28 mouse cellular contexts compared by ENCODE assay signal in the genomic region with DNA sequence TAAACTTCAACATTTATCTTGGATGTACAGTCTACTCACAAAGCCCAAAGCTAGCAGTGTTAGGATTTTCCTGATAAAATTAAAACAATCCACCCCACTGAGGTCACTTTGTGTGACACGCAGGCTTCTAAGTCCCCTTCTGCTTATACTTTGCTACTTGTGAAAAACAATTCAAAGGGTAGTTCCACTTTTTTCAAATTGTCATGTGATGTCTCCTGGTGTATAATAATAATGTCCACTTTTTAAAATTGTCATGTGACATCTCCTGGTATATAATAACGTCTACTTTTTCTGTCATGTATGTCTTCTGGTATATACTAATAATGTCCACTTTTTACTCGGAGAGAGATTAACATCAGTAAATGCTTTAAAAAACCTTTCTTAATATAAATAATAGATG. TPM values are rescaled to one million over a fixed set of nuclear protein-coding genes. Genes with fewer than 3 reads are reported as not detected.
A peak's percentile ranks its signal among the peaks of the same experiment; 100 is the strongest.
DNase-seq lines count a peak whose midpoint lies in the region; ATAC-seq and TF ChIP-seq lines count a peak whose summit lies in the region.
"Had no signal": no experiment of that assay in that cellular context is flagged by ENCODE, and none has a peak within 500 bp of the region (broad histone marks: within the 10 kb centered on the region; RNA-seq: fewer than 3 reads in every experiment).

No protein-coding gene starts in this region.

- H3K79me2 ChIP-seq in MEL (ENCODE audit: control insufficient read depth, insufficient read depth, low read length, poor library complexity) = peaks cover 29% of the 10 kb centered on the region
- H3K79me2 ChIP-seq in macrophage (ENCODE audit: inconsistent target) = peaks cover 95% of the 10 kb centered on the region

- TF ChIP-seq RAD21 in MEL (IDR thresholded peaks at IDR 0.05; ENCODE audit: low read depth, low read length) = no peak

- TF ChIP-seq EP300 in MEL (IDR thresholded peaks at IDR 0.05; ENCODE audit: low read depth in 1 of 2, low read length in 2 of 2) = no peak

- H3K9me3 ChIP-seq in G1E (replicated peaks) = no peaks in the 10 kb centered on the region
- no peaks in the 10 kb centered on the region for H3K9me3 ChIP-seq in MEL (replicated peaks; ENCODE audit: insufficient read depth, low read length)
- H3K9me3 ChIP-seq: embryonic facial prominence, embryonic 10.5 days; forebrain, embryonic 12.5 days; forebrain, embryonic 15.5 days; heart, embryonic 10.5 days; heart, embryonic 13.5 days had no signal

- H3K9ac ChIP-seq in MEL (ENCODE audit: control insufficient read depth, low read depth, low read length, poor library complexity, severe bottlenecking) = no peak overlapping the region
- H3K9ac ChIP-seq: embryonic facial prominence, embryonic 13.5 days; forebrain, embryonic 12.5 days; forebrain, embryonic 15.5 days; heart, embryonic 13.5 days; hindbrain, embryonic 14.5 days had no signal

- WGBS in macrophage (ENCODE audit: missing documents) = 49% methylated on average over 3 of the region's 3 CpGs

- H3K4me3 ChIP-seq in G1E (ENCODE audit: low read depth, low read length) (no peak overlapping the region), MEL (ENCODE audit: control insufficient read depth in 1 of 2, insufficient read depth in 1 of 2, low read depth in 2 of 2, low read length in 2 of 2) (no peak overlapping the region), macrophage (ENCODE audit: inconsistent target) (no peak overlapping the region)
- H3K4me3 ChIP-seq in layer of hippocampus, adult 2 months = no peak overlapping the region
- H3K4me3 ChIP-seq: embryonic facial prominence, embryonic 10.5 days; embryonic facial prominence, embryonic 13.5 days; erythroblast, embryonic 14.5 days; forebrain, embryonic 12.5 days; forebrain, embryonic 15.5 days; heart, embryonic 10.5 days; heart, embryonic 13.5 days had no signal

- TF ChIP-seq CTCF in G1E (IDR thresholded peaks at IDR 0.05; ENCODE audit: low read depth, low read length) (no peak), MEL (IDR thresholded peaks at IDR 0.05 in 2 of 3, conservative IDR thresholded peaks at IDR 0.05 in 1 of 3; ENCODE audit: control insufficient read depth in 1 of 3, insufficient read depth in 1 of 3, low read depth in 2 of 3, low read length in 3 of 3, poor library complexity in 1 of 3, severe bottlenecking in 1 of 3) (no peak)
- no peak for TF ChIP-seq CTCF in layer of hippocampus, adult 2 months (conservative IDR thresholded peaks at IDR 0.05)

- H3K27ac ChIP-seq in MEL (ENCODE audit: control insufficient read depth, low read depth, low read length) (peak overlapping the region; percentile 40), macrophage (peak overlapping the region; percentile 89)
- no peak overlapping the region for H3K27ac ChIP-seq in layer of hippocampus, adult 2 months
- H3K27ac ChIP-seq: embryonic facial prominence, embryonic 10.5 days; embryonic facial prominence, embryonic 13.5 days; forebrain, embryonic 12.5 days; forebrain, embryonic 15.5 days; heart, embryonic 10.5 days; heart, embryonic 13.5 days; hindbrain, embryonic 14.5 days; hindbrain, postnatal 0 days had no signal

- peaks cover 52% of the 10 kb centered on the region for H3K36me3 ChIP-seq in G1E (replicated peaks)
- H3K36me3 ChIP-seq in MEL (ENCODE audit: control insufficient read depth in 1 of 2, insufficient read depth in 2 of 2, low read length in 2 of 2) = peaks cover 34 to 48% of the 10 kb centered on the region in 2 experiments
- H3K36me3 ChIP-seq in macrophage (ENCODE audit: inconsistent target) = no peaks in the 10 kb centered on the region
- H3K36me3 ChIP-seq in splenic B cell, adult 2 months (ENCODE audit: control insufficient read depth, insufficient read depth, low read length, poor library complexity, severe bottlenecking) = no peaks in the 10 kb centered on the region
- H3K36me3 ChIP-seq: embryonic facial prominence, embryonic 10.5 days; embryonic facial prominence, embryonic 13.5 days; forebrain, embryonic 12.5 days; forebrain, embryonic 15.5 days had no signal

- DNase-seq in G1E (ENCODE audit: low spot score) (no peak), MEL (ENCODE audit: low read depth, low spot score) (no peak)
- peak; percentile 55 for DNase-seq in splenic B cell, adult 2 months (ENCODE audit: low read depth, low spot score)
- no peak for DNase-seq in cerebellum, adult 9-11 months
- DNase-seq in layer of hippocampus, adult 2 months (ENCODE audit: low spot score in 2 of 2) = no peak
- DNase-seq: adrenal gland, adult 8-10 months; adrenal gland, postnatal 36 days; cerebellum, adult 11 months; cerebellum, adult 2 months; cerebellum, postnatal 10 days; cerebellum, postnatal 36 days; embryo, embryonic 11 days; gastrocnemius, postnatal 10 days; gastrocnemius, postnatal 36 days; heart, adult 18-20 months; heart, postnatal 14 days; heart, postnatal 4 days had no signal

- H3K27me3 ChIP-seq in G1E (ENCODE audit: insufficient read depth, low read length) (peaks cover 7% of the 10 kb centered on the region; the same call in 1 of the 2 replicates), MEL (ENCODE audit: control insufficient read depth in 1 of 2, insufficient read depth in 2 of 2, low read length in 2 of 2) (no peaks in the 10 kb centered on the region)
- H3K27me3 ChIP-seq in splenic B cell, adult 2 months (ENCODE audit: control insufficient read depth, insufficient read depth, low read length, poor library complexity, severe bottlenecking) = no peaks in the 10 kb centered on the region
- H3K27me3 ChIP-seq: embryonic facial prominence, embryonic 13.5 days; forebrain, embryonic 12.5 days; forebrain, embryonic 15.5 days; heart, embryonic 13.5 days had no signal

- TF ChIP-seq POLR2A in MEL (IDR thresholded peaks at IDR 0.05; ENCODE audit: control insufficient read depth in 1 of 2, insufficient read depth in 1 of 2, low read depth in 1 of 2, low read length in 2 of 2, poor library complexity in 1 of 2) = no peak

- ATAC-seq in G1E (ENCODE audit: extremely low read depth, insufficient number of reproducible peaks, low FRiP score, poor library complexity, severe bottlenecking) = 0 out of 2 replicates have a peak, but pooled peaks have one; percentile 15
- ATAC-seq: forebrain, embryonic 15.5 days; hindbrain, postnatal 0 days had no signal

- H3K4me1 ChIP-seq in G1E (ENCODE audit: insufficient read depth, low read depth, low read length) (peaks cover 64% of the 10 kb centered on the region), MEL (ENCODE audit: control insufficient read depth in 1 of 2, insufficient read depth in 2 of 2, low read length in 2 of 2) (peaks cover 24 to 35% of the 10 kb centered on the region in 2 experiments)

TF ChIP-seq in MEL, 35 proteins besides CTCF, POLR2A, EP300 and RAD21:
- TF ChIP-seq USF2 (IDR thresholded peaks at IDR 0.05; ENCODE audit: borderline replicate concordance in 1 of 2, insufficient read depth in 1 of 2, low read depth in 1 of 2, low read length in 2 of 2) (0 out of 4 replicates have a peak, but pooled peaks of 1 of the 2 experiments have one; percentile 8), TBP (IDR thresholded peaks at IDR 0.05; ENCODE audit: low read depth, low read length) (no peak), USF1 (IDR thresholded peaks at IDR 0.05; ENCODE audit: low read depth, low read length) (peak; percentile 67)

RNA-seq across cellular contexts. Expression of a gene that starts 56.0 kb away (rescaled TPM):
- total RNA-seq in G1E (2014; fragmentation: Nextera tagmentation) (45.3 and 45.7 TPM in 2 replicates), G1E (2017) (77.1 and 91.6 TPM in 2 replicates), MEL (2012; rRNA removed) (44.8 and 57.4 TPM in 2 replicates)
- polyA plus RNA-seq in G1E (2012) (2.4 and 2.9 TPM in 2 replicates), MEL (2012; ENCODE audit: insufficient read depth in 1 of 2, insufficient read length in 2 of 2, low read depth in 1 of 2, low replicate concordance in 2 of 2, missing spikeins in 1 of 2) (10 to 100 TPM in 1 of 2 experiments, not detected in 1; 61.1 TPM), macrophage (2018) (53.1 to 81.3 TPM (median 56.1 TPM) in 3 replicates)
- total RNA-seq in macrophage (2018; cell fraction: chromatin; rRNA removed) = 100 to 1,000 TPM in 25 of 26 experiments, 10 to 100 TPM in 1; 90.4 to 656 (median 263) TPM
- total RNA-seq in macrophage (2018; cell fraction: cytosol; rRNA removed) = 10 to 100 TPM; 26.8 to 77.1 (median 51.1) TPM
- 100 to 1,000 TPM in 13 of 26 experiments, 10 to 100 TPM in 13; 37.0 to 278 (median 131) TPM for total RNA-seq in macrophage (2018; cell fraction: nucleus; rRNA removed)
- total RNA-seq in layer of hippocampus, adult 2 months (2021) = 1 to 10 TPM; 1.1 to 1.8 TPM
- polyA plus RNA-seq: erythroblast, embryonic 14.5 days had no signal

RNA-seq across cellular contexts. Expression of a gene that starts 59.8 kb away (rescaled TPM):
- total RNA-seq in G1E (2014; fragmentation: Nextera tagmentation) = 1.9 and 2.0 TPM in 2 replicates
- 0.87 and 1.9 TPM in 2 replicates for total RNA-seq in G1E (2017)
- not detected in 2 replicates for polyA plus RNA-seq in G1E (2012)
- total RNA-seq in MEL (2012; rRNA removed) = 0.23 and 0.26 TPM in 2 replicates
- polyA plus RNA-seq in MEL (2012; ENCODE audit: insufficient read depth in 1 of 2, insufficient read length in 2 of 2, low read depth in 1 of 2, low replicate concordance in 2 of 2, missing spikeins in 1 of 2) = under 1 TPM in 1 of 2 experiments, not detected in 1; 0.10 TPM
- total RNA-seq in macrophage (2018; cell fraction: chromatin; rRNA removed) = 10 to 100 TPM in 10 of 26 experiments, 1 to 10 TPM in 16; 2.0 to 22.4 (median 7.5) TPM
- total RNA-seq in macrophage (2018; cell fraction: cytosol; rRNA removed) = under 1 TPM; 0.03 to 0.77 (median 0.22) TPM
- total RNA-seq in macrophage (2018; cell fraction: nucleus; rRNA removed) = 10 to 100 TPM in 5 of 26 experiments, 1 to 10 TPM in 21; 1.2 to 19.6 (median 6.6) TPM
- 0.06 to 0.37 TPM (median 0.27 TPM) in 3 replicates for polyA plus RNA-seq in macrophage (2018)
- total RNA-seq in layer of hippocampus, adult 2 months (2021) = not detected
- total RNA-seq: gastrocnemius, postnatal 10 days had no signal
- polyA plus RNA-seq: embryonic facial prominence, embryonic 10.5 days; erythroblast, embryonic 14.5 days; forebrain, embryonic 12.5 days; forebrain, embryonic 15.5 days; heart, embryonic 10.5 days; hindbrain, embryonic 11.5 days had no signal

Comparison
In these comparisons a context has a peak if more than half of its experiments do, and no peak if none do; other contexts are left out.
1. RNA of a gene that starts 56.0 kb away (total RNA-seq): 45.3 to 91.6 TPM in G1E and 44.8 to 57.4 TPM in MEL; 1.1 to 1.8 TPM in layer of hippocampus, adult 2 months; every median in the first group is over 10 times any median in the second.